Mouse (Mus musculus): ENCODE data around the gene Kif24.

The Kif24 gene

DNA sequence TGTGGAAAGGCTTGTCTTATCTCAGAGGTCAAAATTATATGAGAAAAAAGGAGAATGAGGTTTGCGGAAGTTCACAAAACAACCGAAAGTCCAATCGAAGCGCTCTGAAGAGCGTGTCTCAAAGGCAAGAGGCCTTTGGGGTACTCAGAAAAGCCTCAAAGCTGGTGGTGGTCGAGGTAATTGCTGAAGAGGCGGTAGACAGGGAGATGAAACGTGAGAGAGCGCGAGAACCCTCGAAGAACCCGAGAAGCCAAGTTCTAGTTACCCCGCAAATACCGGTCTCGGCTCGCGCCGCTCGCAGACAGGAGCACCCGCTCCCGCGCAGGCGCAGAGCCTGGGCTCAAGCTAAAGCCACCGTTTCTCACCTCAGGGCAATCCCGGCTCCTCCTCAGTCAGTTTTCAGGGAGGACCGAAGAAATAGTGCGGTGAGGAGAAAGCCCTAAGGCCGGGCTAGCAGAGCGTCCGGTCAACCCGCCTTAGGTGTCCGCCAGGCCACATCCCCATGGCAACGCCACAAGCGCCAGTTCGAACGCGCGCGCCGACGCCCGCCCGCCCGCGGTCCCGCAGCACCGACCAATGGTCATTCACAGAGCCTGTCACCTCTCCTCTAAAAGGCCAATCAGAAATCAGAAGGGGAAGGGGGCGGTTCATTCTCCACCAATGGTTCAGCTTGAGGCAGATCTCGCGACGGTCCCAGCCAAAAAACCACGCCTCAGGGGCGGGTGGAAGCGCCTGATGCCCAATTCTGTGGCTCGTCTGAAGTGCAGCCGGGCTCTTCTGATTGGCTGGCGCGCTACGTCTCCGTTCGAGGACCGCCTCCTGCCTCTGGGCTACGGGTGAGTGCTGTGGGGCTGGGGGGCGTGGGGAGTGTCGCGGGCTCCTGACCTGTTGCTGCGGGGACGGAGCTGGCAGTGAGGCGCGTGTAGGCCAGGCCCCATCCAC lies at the start of gene Kif24, which contains the start of gene Nudt2:
TSS of gene Kif24 (minus strand) at position 543 of the 942 bp plus-strand sequence.
TSS of gene Nudt2 (plus strand) at position 807 of the 942 bp plus-strand sequence.
- DNase-seq, result peak; percentile 98 to 99

DNA sequence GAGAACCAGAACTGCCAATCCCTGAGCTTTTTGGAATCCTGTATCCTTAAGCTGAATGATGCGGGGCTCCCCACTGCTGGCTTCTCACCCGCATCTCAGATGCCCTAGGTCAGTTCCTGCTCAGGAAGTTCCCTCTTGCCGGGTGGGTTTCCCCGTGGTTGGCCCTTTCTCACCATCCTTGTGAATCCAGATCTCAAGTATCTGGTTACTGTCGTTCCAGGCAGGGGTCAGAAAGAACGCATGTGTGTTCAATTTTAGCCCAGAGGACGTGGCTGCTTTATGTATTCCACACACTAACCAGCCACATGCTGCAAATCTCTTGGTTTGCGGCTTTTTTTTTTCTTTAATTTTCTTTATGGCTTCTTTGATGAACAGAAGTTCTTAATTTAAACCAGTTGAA lies 49.0 kb upstream of the Kif24 start:
- DNase-seq, result peak in 1 of 2 experiments; percentile 39

DNA sequence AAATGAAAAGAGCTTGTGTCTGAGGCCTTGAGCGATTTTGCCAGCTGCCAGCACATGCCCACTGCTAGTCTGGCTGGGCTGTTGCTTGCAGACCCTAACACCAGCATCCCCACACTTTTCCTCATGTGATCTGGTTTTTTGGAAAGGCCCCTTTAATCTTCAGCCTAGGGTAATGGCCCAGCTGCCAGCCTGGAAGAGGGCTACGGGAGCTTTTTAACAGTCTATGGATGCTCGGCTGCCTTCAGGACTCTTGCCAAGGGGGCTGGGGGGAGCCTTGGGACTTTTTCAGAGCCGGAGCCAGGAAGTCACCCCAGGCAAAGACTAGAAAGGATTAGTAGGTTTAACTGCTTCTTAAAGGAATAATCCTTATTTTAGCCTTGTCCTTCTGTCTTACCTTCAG lies 48.6 kb upstream of the Kif24 start:
- peak; percentile 82 to 89 for DNase-seq

DNA sequence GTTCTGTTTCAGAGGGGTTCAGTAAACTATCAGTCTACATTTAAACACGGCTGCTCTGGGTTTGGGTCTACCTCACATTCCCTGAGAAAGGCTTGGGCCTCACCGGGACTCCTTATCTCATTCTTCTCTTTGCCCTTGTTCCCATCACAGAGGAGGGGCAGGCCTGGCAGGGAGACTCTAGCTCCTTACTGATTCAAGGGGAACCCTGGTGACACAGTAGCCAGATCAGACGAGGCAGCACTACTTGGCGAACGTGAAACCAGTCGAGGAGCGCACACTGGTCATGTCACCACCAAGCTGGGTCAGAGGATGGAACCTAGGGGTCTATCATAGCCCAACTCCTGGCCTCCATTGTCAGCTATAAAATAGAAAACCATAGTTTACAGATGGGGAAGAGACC lies 43.3 kb upstream of the Kif24 start:
- no peak for DNase-seq

- no peak for DNase-seq
These were observed 42.7 kb upstream of the Kif24 start for GRCm38 (mm10) chr4:41507326-41507924.

- DNase-seq, result peak; percentile 92 to 95
These were observed 42.2 kb upstream of the Kif24 start for GRCm38 (mm10) chr4:41506906-41507305.

DNA sequence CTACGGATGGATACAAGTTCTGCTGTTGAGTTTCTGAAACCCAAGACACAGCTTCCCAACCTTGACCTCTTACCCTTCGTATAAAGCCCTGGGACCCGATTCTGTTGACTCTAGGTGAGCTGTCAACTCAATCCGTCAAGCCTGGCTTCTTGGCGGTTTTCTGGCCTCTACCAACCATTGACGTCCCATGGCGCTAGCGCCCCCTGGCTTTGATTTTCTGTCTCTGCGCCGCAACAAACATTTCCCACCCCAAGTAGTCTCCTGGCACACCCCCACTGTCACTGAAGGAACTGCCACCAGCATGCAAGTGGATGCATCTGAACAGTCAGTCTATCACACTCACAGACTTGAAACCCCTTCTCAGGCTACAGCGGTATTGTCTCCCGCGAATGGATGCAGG lies 41.5 kb upstream of the Kif24 start:
- DNase-seq, result peak; percentile 78 to 83

GRCm38 (mm10) chr4:41505131-41505551 lies 40.5 kb upstream of the Kif24 start:
- peak in 1 of 2 experiments; percentile 46 for DNase-seq

DNA sequence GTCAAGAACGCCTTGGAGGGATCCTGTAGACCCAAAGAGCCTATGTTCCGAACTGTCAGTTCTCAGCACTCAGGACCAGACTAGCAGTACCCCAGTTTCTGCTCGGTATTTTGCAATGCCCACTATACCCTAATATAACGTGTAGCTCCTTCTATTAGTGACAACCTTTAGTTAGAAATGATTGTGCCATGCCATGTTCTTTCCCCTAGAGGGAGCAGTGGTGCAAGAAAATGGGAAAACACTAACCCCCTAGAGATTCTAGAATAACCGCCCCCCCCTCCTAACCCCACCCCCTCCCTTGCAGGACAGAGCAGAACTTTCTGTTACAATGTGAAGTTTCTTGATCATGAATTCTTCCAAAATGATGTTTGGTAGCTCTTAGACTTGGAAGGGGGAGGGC lies 39.6 kb upstream of the Kif24 start:
- no peak for DNase-seq

DNA sequence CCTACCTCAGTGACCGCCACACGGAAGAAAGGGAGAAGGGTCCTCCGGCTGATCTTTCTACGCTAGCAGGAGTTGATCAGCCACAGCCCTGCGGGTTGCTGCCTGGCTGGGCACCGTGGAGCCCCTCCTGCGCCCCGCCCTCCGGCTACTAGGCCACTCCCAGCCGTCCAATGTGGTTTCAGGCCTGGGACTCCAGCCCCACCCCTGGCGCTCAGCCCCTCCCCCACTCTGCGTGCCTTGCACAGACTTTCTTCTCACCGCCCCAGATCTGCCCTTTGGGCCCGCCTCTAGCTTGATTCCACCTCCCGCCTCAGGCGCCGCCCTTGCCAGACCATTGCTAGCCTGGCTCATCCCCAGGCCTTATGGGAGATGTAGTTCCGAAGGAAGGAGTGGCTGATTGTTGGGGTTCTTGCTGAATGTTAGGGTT lies 38.3 kb upstream of the Kif24 start, which contains the start of gene AI464131:
TSS of gene AI464131 (minus strand) at position 91 of the 427 bp plus-strand sequence.
- DNase-seq, result peak; percentile 99

DNA sequence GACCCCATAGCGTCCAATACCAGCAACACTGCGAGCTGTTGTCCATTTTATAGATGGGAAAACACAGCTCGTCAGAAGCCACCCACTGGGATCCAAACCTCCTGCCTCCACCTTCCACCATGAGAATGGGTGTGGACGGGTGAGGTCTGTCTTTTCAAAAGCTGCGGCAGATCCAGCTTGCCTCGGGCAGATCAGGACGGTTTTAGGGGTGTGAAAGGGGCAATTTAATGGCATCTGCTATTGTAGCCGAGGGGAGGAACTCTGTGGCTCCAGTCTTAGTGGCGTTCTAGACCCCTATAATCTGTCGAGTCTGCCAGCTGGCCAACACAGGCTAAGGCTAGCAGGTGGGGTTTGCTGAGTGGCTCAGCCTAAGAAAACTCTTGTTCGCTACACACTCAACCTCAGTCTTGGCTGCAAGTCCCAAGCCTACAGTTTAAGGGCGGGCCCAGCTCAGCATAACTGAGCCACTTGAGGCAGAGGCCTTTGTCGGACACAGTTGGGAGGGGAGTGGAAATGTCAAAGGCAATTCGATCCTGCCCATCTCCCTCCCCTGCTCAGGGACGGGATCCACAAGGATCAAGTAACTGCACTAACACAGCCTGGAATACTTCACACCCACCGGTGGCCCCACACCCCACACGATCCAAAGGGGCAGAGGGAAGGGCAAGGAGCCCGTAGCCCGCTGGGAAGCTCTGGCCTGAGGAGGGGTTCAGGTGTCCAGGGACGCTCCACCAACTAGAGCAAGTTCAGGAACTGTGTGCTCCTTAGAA lies 37.7 kb upstream of the Kif24 start:
- no peak for DNase-seq

GRCm38 (mm10) chr4:41500787-41501186 lies 36.1 kb upstream of the Kif24 start:
- DNase-seq, result no peak

- no peak for DNase-seq
These were observed 34.9 kb upstream of the Kif24 start for GRCm38 (mm10) chr4:41499619-41500018.

DNA sequence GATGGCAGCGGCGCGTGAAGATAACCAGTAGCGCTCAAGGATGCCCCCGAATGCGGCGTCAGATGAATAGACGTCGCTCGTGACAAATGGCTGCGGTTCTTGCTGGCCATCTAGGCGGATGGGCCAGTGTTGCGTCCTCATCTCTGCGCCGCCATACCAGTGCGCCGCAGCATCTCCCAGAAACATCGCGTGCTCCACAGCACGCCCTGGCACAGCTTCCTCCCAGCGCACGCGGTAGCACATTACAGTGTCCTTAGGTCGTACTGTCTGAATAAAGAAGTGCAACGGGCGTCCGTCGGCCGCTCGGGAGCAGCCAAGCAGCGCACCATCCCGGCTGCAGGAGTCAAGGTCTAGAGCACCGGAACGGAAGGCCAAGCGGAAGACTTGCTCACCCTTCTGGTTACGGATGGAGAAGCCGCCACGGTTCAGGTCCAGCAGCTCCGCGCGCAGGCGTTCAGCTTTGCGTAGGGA lies 34.3 kb upstream of the Kif24 start:
- DNase-seq, result peak; percentile 62 to 66

DNA sequence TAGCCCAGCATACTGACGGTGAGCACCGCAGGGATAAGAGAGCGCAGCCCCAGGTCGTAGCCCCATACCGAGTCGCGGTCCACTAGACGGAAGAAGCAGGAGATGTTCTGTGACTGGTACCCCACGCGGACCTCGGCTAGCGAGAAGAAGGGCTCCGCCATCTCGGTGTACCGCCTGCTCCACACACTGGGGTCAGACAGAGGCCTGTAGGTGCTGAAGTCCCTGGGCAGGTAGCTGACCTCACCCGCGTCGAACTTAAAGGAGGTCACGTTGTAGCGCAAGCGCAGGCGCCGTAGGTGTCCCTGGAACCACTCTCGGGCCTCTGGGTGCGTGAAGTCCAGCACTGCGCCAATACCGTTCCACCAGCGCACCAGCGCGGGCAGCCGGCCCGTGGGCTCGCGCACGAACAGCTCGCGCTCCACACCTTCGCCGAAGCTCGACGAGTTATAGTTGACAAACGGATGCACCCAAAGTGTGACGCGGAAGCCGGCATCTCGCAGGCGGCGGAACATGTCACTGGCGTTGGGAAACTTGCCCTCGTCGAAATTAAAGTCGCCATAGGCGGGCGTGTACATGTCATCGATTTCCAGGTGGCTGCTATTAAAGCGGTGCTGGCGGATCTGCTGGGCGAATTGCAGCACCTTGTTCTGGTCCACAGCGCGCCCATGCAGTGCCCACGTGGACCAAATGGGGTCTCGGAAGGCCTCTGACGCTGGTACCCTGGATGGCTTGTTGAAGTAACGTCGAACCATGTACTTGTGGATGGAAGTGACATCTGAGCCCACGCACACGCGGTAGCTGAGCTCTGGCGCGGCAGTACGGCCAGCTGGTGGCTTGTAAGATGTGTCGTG lies 33.5 kb upstream of the Kif24 start:
- DNase-seq, result no peak

DNA sequence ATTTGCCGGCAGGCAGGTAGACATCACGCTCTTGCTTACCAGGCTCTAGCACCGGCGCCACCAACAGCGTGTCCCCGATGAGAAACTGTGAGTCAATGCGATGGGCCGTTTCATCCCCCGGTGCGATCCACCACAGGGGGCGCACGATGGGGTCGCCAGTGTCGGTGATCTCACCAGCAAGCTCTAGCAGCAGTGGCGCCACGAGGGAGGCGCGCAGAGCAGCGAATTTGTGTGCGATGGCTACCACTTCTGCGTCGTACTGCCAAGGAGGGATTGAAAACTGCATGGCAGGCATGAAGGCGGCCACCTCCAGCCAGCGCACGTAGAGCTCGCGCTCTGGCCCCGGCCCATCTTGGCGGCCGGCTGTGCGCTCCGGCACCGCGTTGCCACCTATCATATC lies 32.9 kb upstream of the Kif24 start:
- peak; percentile 54 to 58 for DNase-seq

DNA sequence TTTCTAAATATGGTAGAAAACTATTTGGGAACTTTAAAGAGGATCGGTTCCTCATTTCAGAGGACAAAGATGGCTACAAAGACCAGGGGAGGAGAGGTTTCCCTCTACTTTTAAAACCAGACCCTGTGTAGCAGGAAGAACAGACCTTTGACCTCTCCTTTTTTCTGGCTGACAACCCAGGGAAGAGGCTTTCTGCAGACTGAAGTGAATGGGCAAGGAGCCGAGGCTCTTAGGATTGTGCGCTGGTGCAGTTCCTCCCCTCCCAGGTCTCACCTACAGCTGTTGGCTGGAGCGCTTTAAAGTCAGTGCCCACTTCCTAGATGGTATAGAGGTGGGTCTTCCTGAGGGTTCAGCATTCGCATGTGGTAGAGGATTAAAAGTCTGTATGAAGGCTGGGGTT lies 32.4 kb upstream of the Kif24 start:
- no peak for DNase-seq

GRCm38 (mm10) chr4:41495850-41496249 lies 31.2 kb upstream of the Kif24 start:
- DNase-seq, result peak; percentile 71 to 73

GRCm38 (mm10) chr4:41495076-41495475 lies 30.4 kb upstream of the Kif24 start:
- no peak for DNase-seq

DNA sequence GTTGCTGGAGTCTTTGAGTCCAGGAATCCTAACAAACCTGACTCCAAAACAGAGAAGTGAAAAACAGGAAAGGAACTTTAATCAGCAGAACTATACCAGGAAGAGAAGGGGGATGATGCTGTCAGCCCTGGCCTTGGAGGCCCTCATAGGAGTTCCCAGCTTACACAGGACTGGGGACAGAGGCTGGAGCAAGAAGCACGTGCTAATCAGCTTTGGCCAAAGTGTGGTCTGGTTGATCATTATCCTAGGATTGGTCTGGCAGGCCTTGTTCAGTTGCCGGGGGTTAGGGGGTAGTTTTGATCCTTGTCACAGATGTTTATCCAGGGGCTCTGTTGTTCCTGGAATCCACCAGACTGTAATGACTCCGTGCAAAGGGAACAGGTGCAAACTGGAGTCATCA lies 29.7 kb upstream of the Kif24 start:
- no peak for DNase-seq

GRCm38 (mm10) chr4:41493464-41494116 lies 28.9 kb upstream of the Kif24 start:
- no peak for DNase-seq

Data from cerebellum, postnatal 10 days (tissue).